Mouse (Mus musculus) gonadal fat pad, adult 2 months (tissue): Measurements from ENCODE around the gene Usp21. TPM values are rescaled to one million over a fixed set of nuclear protein-coding genes. Genes with fewer than 3 reads are reported as not detected.
"Not testable (repeated sequence)": the region's sequence is repeated elsewhere in the genome, so short reads cannot be mapped to it uniquely, and the experiment has no call there.

Experiments used
- DNase-seq: peaks from one replicate; pipeline ENCODE4 v3.0.0-alpha.2; 2012; ENCODE audit warnings: low read depth
- polyA plus RNA-seq: library from polyadenylated mRNA; depleted of rRNA; stranded (reverse); fragments of >200 nt; gene quantifications from 2 replicates; pipeline ENCODE4 v1.2.3, GENCODE M21; 2012; rRNA removed

The Usp21 gene
- polyA plus RNA-seq, 1 experiment, result 36.8 TPM

GRCm38 (mm10) chr1:171245353-171245752, 42.4 kb downstream of the Usp21 start:
- DNase-seq, result no peak

GRCm38 (mm10) chr1:171241952-171242351, 45.8 kb downstream of the Usp21 start:
- DNase-seq, result not testable (repeated sequence)

GRCm38 (mm10) chr1:171240911-171241310, 46.9 kb downstream of the Usp21 start:
- no peak for DNase-seq

GRCm38 (mm10) chr1:171239992-171240744, 47.6 kb downstream of the Usp21 start:
- DNase-seq, result no peak

GRCm38 (mm10) chr1:171238463-171238862, 49.3 kb downstream of the Usp21 start:
- DNase-seq, result no peak

GRCm38 (mm10) chr1:171237438-171237837, 50.4 kb downstream of the Usp21 start:
- DNase-seq, result no peak

- DNase-seq, result no peak
Measured at GRCm38 (mm10) chr1:171235791-171236190, 52.0 kb downstream of the Usp21 start.

GRCm38 (mm10) chr1:171234538-171234937, 53.3 kb downstream of the Usp21 start:
- DNase-seq, result no peak

GRCm38 (mm10) chr1:171234126-171234525, 53.7 kb downstream of the Usp21 start, which contains the start of gene Fcer1g:
Gene Fcer1g (minus strand): TSS chr1:171234365.
- DNase-seq, result no peak

- no peak for DNase-seq
Measured at GRCm38 (mm10) chr1:171232800-171233730, 54.7 kb downstream of the Usp21 start.

GRCm38 (mm10) chr1:171232348-171232747, 55.4 kb downstream of the Usp21 start:
- DNase-seq, result no peak

Other genes starting within 250 kb of the Usp21 start
- gene Fcgr3, start 223.1 kb downstream of the Usp21 start, polyA plus RNA-seq, result 20.4 and 28.6 TPM in 2 replicates
- 12.0 and 21.2 TPM in 2 replicates for gene Cfap126, start 174.1 kb downstream of the Usp21 start, polyA plus RNA-seq
- gene Sdhc, start 137.4 kb downstream of the Usp21 start, polyA plus RNA-seq, result 248 and 250 TPM in 2 replicates
- 2.3 and 2.9 TPM in 2 replicates for gene Mpz, start 137.3 kb downstream of the Usp21 start, polyA plus RNA-seq
- gene Pcp4l1, start 91.7 kb downstream of the Usp21 start, polyA plus RNA-seq, result 14.0 and 22.0 TPM in 2 replicates
- 0.05 and 0.09 TPM in 2 replicates for gene Nr1i3, start 74.0 kb downstream of the Usp21 start, polyA plus RNA-seq
- gene Tomm40l, start 65.5 kb downstream of the Usp21 start, polyA plus RNA-seq, result 25.4 and 31.8 TPM in 2 replicates
- 1.5 and 18.5 TPM in 2 replicates for gene Apoa2, start 62.9 kb downstream of the Usp21 start, polyA plus RNA-seq
- 71.7 and 80.1 TPM in 2 replicates for gene Fcer1g, start 53.6 kb downstream of the Usp21 start, polyA plus RNA-seq
- 2.3 and 2.6 TPM in 2 replicates for gene Adamts4, start 37.6 kb downstream of the Usp21 start, polyA plus RNA-seq
- 145 and 146 TPM in 2 replicates for gene Ndufs2, start 36.6 kb downstream of the Usp21 start, polyA plus RNA-seq
- gene B4galt3, start 17.7 kb downstream of the Usp21 start, polyA plus RNA-seq, result 69.9 and 71.7 TPM in 2 replicates
- gene Ppox, start 6.8 kb downstream of the Usp21 start, polyA plus RNA-seq, result 47.3 and 54.4 TPM in 2 replicates
- 42.7 and 47.2 TPM in 2 replicates for gene Ufc1, start 7.0 kb upstream of the Usp21 start, polyA plus RNA-seq
- 44.4 and 50.1 TPM in 2 replicates for gene Dedd, start 41.2 kb upstream of the Usp21 start, polyA plus RNA-seq
- 91.9 and 95.5 TPM in 2 replicates for gene Nit1, start 57.7 kb upstream of the Usp21 start, polyA plus RNA-seq
- 16.2 and 30.5 TPM in 2 replicates for gene Pfdn2, start 57.7 kb upstream of the Usp21 start, polyA plus RNA-seq
- gene Klhdc9, start 72.8 kb upstream of the Usp21 start, polyA plus RNA-seq, result 5.0 and 9.8 TPM in 2 replicates
- 19.8 and 31.8 TPM in 2 replicates for gene Nectin4, start 82.1 kb upstream of the Usp21 start, polyA plus RNA-seq
- 3.8 and 4.5 TPM in 2 replicates for gene Arhgap30, start 101.0 kb upstream of the Usp21 start, polyA plus RNA-seq
- gene Usf1, start 123.3 kb upstream of the Usp21 start, polyA plus RNA-seq, result 67.5 and 76.3 TPM in 2 replicates
- gene Tstd1, start 130.9 kb upstream of the Usp21 start, polyA plus RNA-seq, result 8.5 and 10.3 TPM in 2 replicates
- 78.9 and 98.4 TPM in 2 replicates for gene F11r, start 149.5 kb upstream of the Usp21 start, polyA plus RNA-seq
- 4.2 and 5.7 TPM in 2 replicates for gene Alyref2, start 215.5 kb upstream of the Usp21 start, polyA plus RNA-seq
- 0.10 and 0.19 TPM in 2 replicates for gene Itln1, start 247.3 kb upstream of the Usp21 start, polyA plus RNA-seq